Mouse (Mus musculus) CH12.LX (cell line): ENCODE data around the gene Rab11fip5. TPM values are rescaled to one million over a fixed set of nuclear protein-coding genes. Genes with fewer than 3 reads are reported as not detected.
A peak's percentile ranks its signal among the peaks of the same experiment; 100 is the strongest.

Experiments
- DNase-seq: peaks from one replicate; pipeline ENCODE4 v3.0.0-alpha.2; 2013; ENCODE audit errors: extremely low read depth
- H3K27ac ChIP-seq: 2 replicates; pipeline ENCODE4 v1.5.1; 2012; ENCODE audit warnings: low read depth, mild to moderate bottlenecking, control low read depth, moderate library complexity; ENCODE audit not compliant: insufficient read depth
- H3K27me3 ChIP-seq: replicated peaks from 2 replicates; pipeline ENCODE3; 2012; ENCODE audit warnings: inconsistent platforms
- H3K36me3 ChIP-seq, 2 experiments: replicated peaks in 1 of 2; 2 replicates each; pipeline versions ENCODE3 to v1.6.1; 2012; ENCODE audit warnings: inconsistent platforms in 1 of 2, low read length in 1 of 2, mild to moderate bottlenecking in 1 of 2, mixed read lengths in 1 of 2, moderate library complexity in 1 of 2; ENCODE audit not compliant: control insufficient read depth in 1 of 2, insufficient read depth in 1 of 2
- H3K4me1 ChIP-seq, 2 experiments: 2 replicates each; pipeline ENCODE4 v1.6.1; 2012; ENCODE audit warnings: inconsistent platforms in 1 of 2, moderate library complexity in 1 of 2; ENCODE audit not compliant: insufficient read depth in 2 of 2, control insufficient read depth in 1 of 2
- H3K4me2 ChIP-seq: 2 replicates; pipeline ENCODE4 v1.6.1; 2012; ENCODE audit warnings: low read depth, mild to moderate bottlenecking, control low read depth; ENCODE audit not compliant: poor library complexity, insufficient read depth, severe bottlenecking
- H3K4me3 ChIP-seq, 3 experiments: fragments of 150-350 bp in 1 of 3; sonication (generic) in 1 of 3; replicated peaks in 1 of 3; 2 replicates each; pipeline versions ENCODE3 to v1.5.1; 2011 to 2012; ENCODE audit warnings: low read depth in 2 of 3, low read length in 2 of 3, mild to moderate bottlenecking in 2 of 3, moderate library complexity in 2 of 3, control low read depth in 1 of 3, improper control_type of control experiment in 1 of 3, inconsistent platforms in 1 of 3, mixed read lengths in 1 of 3; ENCODE audit not compliant: poor library complexity in 1 of 3
- H3K79me2 ChIP-seq: replicated peaks from 2 replicates; pipeline ENCODE4 v1.6.1; 2012; ENCODE audit warnings: mild to moderate bottlenecking, moderate library complexity; ENCODE audit not compliant: control insufficient read depth, poor library complexity, insufficient read depth, severe bottlenecking; ENCODE audit errors: extremely low read depth
- H3K9ac ChIP-seq: 2 replicates; pipeline ENCODE4 v1.6.1; 2012; ENCODE audit warnings: low read depth, mild to moderate bottlenecking, control low read depth, moderate library complexity; ENCODE audit not compliant: insufficient read depth
- H3K9me3 ChIP-seq: replicated peaks from 2 replicates; pipeline ENCODE3; 2012; ENCODE audit warnings: low read length, inconsistent platforms, mixed read lengths
- BHLHE40 ChIP-seq: IDR thresholded peaks from 2 replicates; pipeline ENCODE4 v1.6.1; 2011; ENCODE audit warnings: mild to moderate bottlenecking, low read depth, low read length, improper control_type of control experiment
- CHD2 ChIP-seq: IDR thresholded peaks from 2 replicates; pipeline ENCODE4 v1.6.1; 2011; ENCODE audit warnings: low read length, improper control_type of control experiment
- CTCF ChIP-seq, 2 experiments: IDR thresholded peaks in 1 of 2; conservative IDR thresholded peaks in 1 of 2; 2 replicates each; pipeline ENCODE4 v1.5.1; 2011 to 2012; ENCODE audit warnings: low read depth in 2 of 2, low read length in 2 of 2, improper control_type of control experiment in 1 of 2, inconsistent platforms in 1 of 2, mild to moderate bottlenecking in 1 of 2, moderate library complexity in 1 of 2
- ELF1 ChIP-seq: IDR thresholded peaks from 2 replicates; pipeline ENCODE4 v1.6.1; 2014; ENCODE audit warnings: low read depth, mild to moderate bottlenecking, inconsistent platforms, low read length, improper control_type of control experiment
- EP300 ChIP-seq: IDR thresholded peaks from 2 replicates; pipeline ENCODE4 v1.6.1; 2011; ENCODE audit warnings: low read length, improper control_type of control experiment
- GABPA ChIP-seq: IDR thresholded peaks from 2 replicates; pipeline ENCODE4 v1.6.1; 2012; ENCODE audit warnings: low read depth, low read length, improper control_type of control experiment, inconsistent platforms; ENCODE audit not compliant: insufficient replicate concordance
- JUN ChIP-seq: IDR thresholded peaks from 2 replicates; pipeline ENCODE4 v1.6.1; 2011; ENCODE audit warnings: low read depth, mild to moderate bottlenecking, low read length, improper control_type of control experiment, moderate library complexity; ENCODE audit not compliant: insufficient read depth
- JUND ChIP-seq: conservative IDR thresholded peaks from 2 replicates; pipeline ENCODE4 v1.6.1; 2011; ENCODE audit warnings: low read depth, low read length, improper control_type of control experiment
- KAT2A ChIP-seq: IDR thresholded peaks from 2 replicates; pipeline ENCODE4 v1.6.1; 2012; ENCODE audit warnings: low read length, improper control_type of control experiment, inconsistent platforms; ENCODE audit not compliant: insufficient replicate concordance
- MAFK ChIP-seq: IDR thresholded peaks from 2 replicates; pipeline ENCODE4 v1.6.1; 2011; ENCODE audit warnings: low read length, improper control_type of control experiment; ENCODE audit not compliant: insufficient replicate concordance
- MAX ChIP-seq: IDR thresholded peaks from 2 replicates; pipeline ENCODE4 v1.6.1; 2011; ENCODE audit warnings: low read length, improper control_type of control experiment
- MAZ ChIP-seq: IDR thresholded peaks from 2 replicates; pipeline ENCODE4 v1.6.1; 2012; ENCODE audit warnings: low read depth, mild to moderate bottlenecking, inconsistent platforms, low read length, improper control_type of control experiment, moderate library complexity
- MEF2A ChIP-seq: IDR thresholded peaks from 2 replicates; pipeline ENCODE4 v1.6.1; 2014; ENCODE audit warnings: low read depth, mild to moderate bottlenecking, inconsistent platforms, low read length, improper control_type of control experiment, borderline replicate concordance
- MYC ChIP-seq: IDR thresholded peaks from 2 replicates; pipeline ENCODE4 v1.6.1; 2011; ENCODE audit warnings: low read depth, mild to moderate bottlenecking, improper control_type of control experiment, low read length
- PAX5 ChIP-seq: IDR thresholded peaks from 2 replicates; pipeline ENCODE4 v1.6.1; 2012; ENCODE audit warnings: low read length, inconsistent platforms, mixed read lengths
- POLR2A ChIP-seq: IDR thresholded peaks from 2 replicates; pipeline ENCODE4 v1.6.1; 2011; ENCODE audit warnings: low read depth, mild to moderate bottlenecking, improper control_type of control experiment, low read length
- RAD21 ChIP-seq: IDR thresholded peaks from 2 replicates; pipeline ENCODE4 v1.6.1; 2011; ENCODE audit warnings: low read depth, mild to moderate bottlenecking, low read length, improper control_type of control experiment, moderate library complexity
- RCOR1 ChIP-seq: conservative IDR thresholded peaks from 2 replicates; pipeline ENCODE4 v1.6.1; 2012; ENCODE audit warnings: low read depth, mild to moderate bottlenecking, inconsistent platforms, low read length, improper control_type of control experiment
- SIN3A ChIP-seq: IDR thresholded peaks from 2 replicates; pipeline ENCODE4 v1.6.1; 2012; ENCODE audit warnings: low read length, improper control_type of control experiment, inconsistent platforms
- SMC3 ChIP-seq: IDR thresholded peaks from 2 replicates; pipeline ENCODE4 v1.6.1; 2011; ENCODE audit warnings: low read depth, low read length, improper control_type of control experiment
- TCF12 ChIP-seq: IDR thresholded peaks from 2 replicates; pipeline ENCODE4 v1.6.1; 2014; ENCODE audit warnings: low read depth, mild to moderate bottlenecking, inconsistent platforms, low read length, improper control_type of control experiment
- UBTF ChIP-seq: IDR thresholded peaks from 2 replicates; pipeline ENCODE4 v1.6.1; 2012; ENCODE audit warnings: low read depth, mild to moderate bottlenecking, inconsistent platforms, low read length, improper control_type of control experiment, moderate library complexity
- USF2 ChIP-seq: conservative IDR thresholded peaks from 2 replicates; pipeline ENCODE4 v1.6.1; 2011; ENCODE audit warnings: low read depth, low read length, improper control_type of control experiment
- ZMIZ1 ChIP-seq: IDR thresholded peaks from 2 replicates; pipeline ENCODE4 v1.6.1; 2012; ENCODE audit warnings: low read depth, mild to moderate bottlenecking, inconsistent platforms, low read length, improper control_type of control experiment
- ZNF384 ChIP-seq: IDR thresholded peaks from 2 replicates; pipeline ENCODE4 v1.6.1; 2012; ENCODE audit warnings: low read depth, low read length, improper control_type of control experiment, inconsistent platforms
- dilution Hi-C: fragments of 300-500 bp; cut with MboI; formaldehyde crosslinking; loops from 2 replicates; pipeline ENCODE4 v1.14.3; 2020; ENCODE audit warnings: low sequenced_read_pairs; ENCODE audit not compliant: extremely low pct_unique_long_range_greater_than_20kb, extremely low pct_ligation_motif_present
- in situ Hi-C: fragments of 300-500 bp; cut with MboI; formaldehyde crosslinking; loops from 3 replicates; pipeline ENCODE4 v1.14.3; 2019; ENCODE audit warnings: low sequenced_read_pairs, low pct_ligation_motif_present, low pct_unique_long_range_greater_than_20kb, mixed read lengths
- polyA plus RNA-seq: library from polyadenylated mRNA; unstranded; fragments of >175 nt; gene quantifications from 2 replicates; pipeline ENCODE4 v1.2.1, GENCODE M21; 2012; ENCODE audit warnings: low read depth; ENCODE audit not compliant: insufficient read length
- total RNA-seq, 2 experiments: library from RNA; depleted of rRNA; stranded (reverse); fragments of 300-350 nt in 1 of 2; fragments of >200 nt in 1 of 2; gene quantifications; 2 replicates each; pipeline ENCODE4 v1.2.3; 2012 to 2014

The Rab11fip5 gene
- total and polyA plus RNA-seq, 3 experiments = 0.13 to 0.30 (median 0.17) TPM

DNA sequence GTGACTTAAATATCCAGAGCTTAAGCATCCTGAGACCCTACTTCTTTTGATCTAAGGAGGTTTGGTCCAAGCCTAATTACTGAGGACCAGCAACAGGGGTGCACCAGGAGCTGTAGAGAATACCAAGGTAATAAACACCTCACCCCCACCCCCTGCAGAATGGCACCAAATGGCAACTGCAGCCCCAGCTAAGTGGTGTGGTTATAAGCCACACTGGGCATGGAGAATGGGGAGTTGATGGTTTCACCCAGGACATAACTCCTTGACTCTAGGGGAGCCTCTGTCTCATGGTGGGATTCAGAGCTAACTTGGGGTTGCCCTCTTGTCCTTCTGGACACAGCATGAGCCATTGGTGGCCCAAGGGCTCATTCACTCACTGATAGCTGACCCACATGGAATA, 40.2 kb downstream of the Rab11fip5 start:
- Histone ChIP-seq H3K9me3 (no peaks in the 10 kb centered on the region), H3K27me3 (peaks cover 48% of the 10 kb centered on the region), H3K4me1 (peaks cover 0 to 10% of the 10 kb centered on the region in 2 experiments; a peak in 2 of 4 replicates), H3K9ac (no peak overlapping the region), H3K27ac (no peak overlapping the region), H3K79me2 (no peaks in the 10 kb centered on the region), H3K36me3 (no peaks in the 10 kb centered on the region), H3K4me2 (no peak overlapping the region), H3K4me3 (no peak overlapping the region)
- in situ Hi-C loops = no loop called here
- dilution Hi-C loops = no loop called here
- DNase-seq = no peak
- TF ChIP-seq MYC (no peak), CHD2 (no peak), ZMIZ1 (no peak), RCOR1 (no peak), MAFK (no peak), BHLHE40 (no peak)

GRCm38 (mm10) chr6:85333732-85334131, 40.7 kb downstream of the Rab11fip5 start:
- H3K4me2 ChIP-seq = peak overlapping the region; percentile 55
- peaks cover 48% of the 10 kb centered on the region for H3K27me3 ChIP-seq
- TF ChIP-seq MEF2A (no peak), ELF1 (no peak), KAT2A (no peak), JUN (no peak), SIN3A (no peak), MYC (no peak), MAX (0 out of 2 replicates have a peak, but pooled peaks have one; percentile 13)
- TF ChIP-seq, all 38 proteins: peak for 1
- no peak for DNase-seq
- Histone ChIP-seq H3K9me3 (no peaks in the 10 kb centered on the region), H3K4me1 (peaks cover 0 to 10% of the 10 kb centered on the region in 2 experiments; a peak in 2 of 4 replicates), H3K27ac (no peak overlapping the region), H3K9ac (no peak overlapping the region), H3K79me2 (no peaks in the 10 kb centered on the region), H3K4me3 (peak overlapping the region; percentile 17 to 97 (median 78)), H3K36me3 (no peaks in the 10 kb centered on the region)
- dilution Hi-C loops (no loop called here), in situ Hi-C loops (no loop called here)

GRCm38 (mm10) chr6:85333000-85333669, 41.3 kb downstream of the Rab11fip5 start, which contains the start of gene Sfxn5:
Gene Sfxn5 (minus strand): TSS chr6:85333422.
- Histone ChIP-seq H3K9me3 (no peaks in the 10 kb centered on the region), H3K4me1 (peaks cover 0 to 10% of the 10 kb centered on the region in 2 experiments; a peak in 2 of 4 replicates), H3K4me3 (peak within 1 kb of the TSS; percentile 69 to 97 (median 78)), H3K27me3 (peaks cover 43% of the 10 kb centered on the region), H3K27ac (no peak within 1 kb of the TSS), H3K79me2 (no peaks in the 10 kb centered on the region), H3K36me3 (no peaks in the 10 kb centered on the region), H3K9ac (peak within 1 kb of the TSS; percentile 94), H3K4me2 (peak within 1 kb of the TSS; percentile 83)
- DNase-seq = peak; percentile 89
- dilution Hi-C loops (no loop called here), in situ Hi-C loops (no loop called here)
- no peak for TF ChIP-seq MAX
- TF ChIP-seq JUND = no peak
- TF ChIP-seq RAD21 = no peak
- TF ChIP-seq POLR2A = peak; percentile 47; the same call in 1 of the 2 replicates
- peak; percentile 35; the same call in 1 of the 2 replicates for TF ChIP-seq GABPA
- no peak for TF ChIP-seq USF2
- TF ChIP-seq ZNF384 = no peak
- no peak for TF ChIP-seq SMC3
- TF ChIP-seq MAZ = no peak
- no peak for TF ChIP-seq MYC
- peak; percentile 66 for TF ChIP-seq ELF1
- TF ChIP-seq UBTF = no peak
- TF ChIP-seq EP300 = no peak
- TF ChIP-seq CTCF (conservative IDR thresholded peaks at IDR 0.05 in 1 of 2, IDR thresholded peaks at IDR 0.05 in 1 of 2; ENCODE audit: low read depth in 2 of 2, low read length in 2 of 2) = no peak
- no peak for TF ChIP-seq ZMIZ1
- peak; percentile 20 for TF ChIP-seq TCF12
- no peak for TF ChIP-seq PAX5
- TF ChIP-seq SIN3A = no peak
